Mouse (Mus musculus) erythroblast, embryonic 14.5 days (primary cell): Measurements from ENCODE around the gene Rras2.

Experiments used
- GATA1 ChIP-seq: IDR thresholded peaks from 2 replicates; pipeline ENCODE4 v1.6.1; 2012; ENCODE audit warnings: low read length, inconsistent platforms, mixed read lengths
- TAL1 ChIP-seq: IDR thresholded peaks from 3 replicates; pipeline ENCODE4 v1.6.1; 2012; ENCODE audit warnings: low read length, inconsistent platforms, mixed read lengths

DNA sequence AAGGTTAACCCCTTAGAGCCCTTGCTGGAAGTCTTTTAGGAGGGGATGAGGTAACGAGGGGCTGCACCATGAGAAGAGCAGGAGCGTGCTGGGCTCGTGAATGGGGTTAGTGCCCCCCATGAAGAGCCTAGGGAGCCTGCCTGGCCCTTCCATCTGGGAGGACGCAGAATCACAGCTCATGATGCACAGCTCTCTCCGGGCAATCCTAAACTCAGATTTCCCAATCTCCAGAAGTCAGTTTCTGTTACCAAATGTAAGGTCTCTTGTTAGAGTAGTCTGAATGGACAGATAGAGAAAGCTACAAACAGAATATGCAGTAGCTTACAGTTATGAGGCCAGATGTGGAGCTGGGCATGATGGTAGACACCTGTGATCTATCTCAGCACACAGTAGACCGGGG is 17.6 kb upstream of the Rras2 start:
- no peak for TF ChIP-seq GATA1
- no peak for TF ChIP-seq TAL1
